Mouse (Mus musculus): ENCODE results near the gene Kpna3.
"Not testable (repeated sequence)": the region's sequence is repeated elsewhere in the genome, so short reads cannot be mapped to it uniquely, and the experiment has no call there.

Kpna3 gene

GRCm38 (mm10) chr14:61439661-61440559 is at the start of gene Kpna3:
Gene Kpna3 (minus strand): TSS chr14:61439874.
- peak; percentile 97 for DNase-seq

GRCm38 (mm10) chr14:61460365-61460764 is 20.7 kb upstream of the Kpna3 start:
- DNase-seq: no peak

GRCm38 (mm10) chr14:61457468-61457867 is 17.8 kb upstream of the Kpna3 start:
- DNase-seq: no peak

- no peak for DNase-seq
Observed at GRCm38 (mm10) chr14:61455571-61455970, 15.9 kb upstream of the Kpna3 start.

- no peak for DNase-seq
Observed at GRCm38 (mm10) chr14:61453032-61453431, 13.4 kb upstream of the Kpna3 start.

- DNase-seq: no peak
Observed at GRCm38 (mm10) chr14:61452481-61452880, 12.8 kb upstream of the Kpna3 start.

GRCm38 (mm10) chr14:61447775-61448174 is 8.1 kb upstream of the Kpna3 start:
- DNase-seq: no peak

GRCm38 (mm10) chr14:61439141-61439660 is 473 bp downstream of the Kpna3 start:
- no peak for DNase-seq

GRCm38 (mm10) chr14:61438171-61438945 is 1.3 kb downstream of the Kpna3 start:
- no peak for DNase-seq

GRCm38 (mm10) chr14:61436866-61437265 is 2.8 kb downstream of the Kpna3 start:
- DNase-seq: no peak

GRCm38 (mm10) chr14:61428126-61428787 is 11.4 kb downstream of the Kpna3 start:
- no peak for DNase-seq

- not testable (repeated sequence) for DNase-seq
Observed at GRCm38 (mm10) chr14:61427095-61427494, 12.6 kb downstream of the Kpna3 start.

GRCm38 (mm10) chr14:61425080-61425665 is 14.5 kb downstream of the Kpna3 start:
- no peak for DNase-seq

- no peak for DNase-seq
Observed at GRCm38 (mm10) chr14:61415719-61416118, 24.0 kb downstream of the Kpna3 start.

- no peak for DNase-seq
Observed at GRCm38 (mm10) chr14:61415311-61415710, 24.4 kb downstream of the Kpna3 start.

- DNase-seq: no peak
Observed at GRCm38 (mm10) chr14:61414808-61415207, 24.9 kb downstream of the Kpna3 start.

- no peak for DNase-seq
Observed at GRCm38 (mm10) chr14:61414199-61414598, 25.5 kb downstream of the Kpna3 start.

- DNase-seq: no peak
Observed at GRCm38 (mm10) chr14:61413686-61414085, 26.0 kb downstream of the Kpna3 start.

- DNase-seq: no peak
Observed at GRCm38 (mm10) chr14:61410020-61410419, 29.7 kb downstream of the Kpna3 start.

- no peak for DNase-seq
Observed at GRCm38 (mm10) chr14:61407055-61407454, 32.6 kb downstream of the Kpna3 start.

- DNase-seq: no peak
Observed at GRCm38 (mm10) chr14:61405761-61406160, 33.9 kb downstream of the Kpna3 start.

GRCm38 (mm10) chr14:61404941-61405340 is 34.7 kb downstream of the Kpna3 start:
- DNase-seq: no peak

GRCm38 (mm10) chr14:61394745-61395144 is 44.9 kb downstream of the Kpna3 start:
- DNase-seq: no peak

All from right cerebral cortex, postnatal 25 days (tissue).